Mouse (Mus musculus) neural tube, embryonic 11.5 days (tissue): ENCODE measurements at regions not wholly inside any gene's neighbourhood (a gene's known extent, or its start where the extent isn't known, plus 50 kb on each side); places are given as distances from the start of the nearest gene placed in this dataset.

Source experiments
- ATAC-seq: fragments of 200-750 bp; cut with Nextera tagmentation; 2 replicates; pipeline ENCODE4 v1.8.0; 2017; ENCODE audit warnings: moderate number of reproducible peaks, mild to moderate bottlenecking, moderate TSS enrichment, moderate library complexity; ENCODE audit not compliant: insufficient read depth, low FRiP score, low TSS enrichment
- DNase-seq: peaks from one replicate; pipeline ENCODE4 v3.0.0-alpha.2; 2015; ENCODE audit warnings: low spot score
- H3K27ac ChIP-seq: fragments of 300-500 bp; sonication (generic); 2 replicates; pipeline ENCODE4 v1.5.1; 2014; ENCODE audit warnings: low read depth, mild to moderate bottlenecking, low read length
- H3K27me3 ChIP-seq: fragments of 300-500 bp; sonication (generic); 2 replicates; pipeline ENCODE4 v1.6.1; 2014; ENCODE audit warnings: mild to moderate bottlenecking, low read length, mixed read lengths; ENCODE audit not compliant: control insufficient read depth, insufficient read depth
- H3K36me3 ChIP-seq: fragments of 300-500 bp; sonication (generic); 2 replicates; pipeline ENCODE4 v1.6.1; 2014; ENCODE audit warnings: mild to moderate bottlenecking, low read length, moderate library complexity, mixed read lengths; ENCODE audit not compliant: control insufficient read depth, insufficient read depth
- H3K4me1 ChIP-seq: fragments of 300-500 bp; sonication (generic); 2 replicates; pipeline ENCODE4 v1.6.1; 2014; ENCODE audit warnings: low read length, mixed read lengths; ENCODE audit not compliant: control insufficient read depth, insufficient read depth
- H3K4me2 ChIP-seq: fragments of 300-500 bp; sonication (generic); 2 replicates; pipeline ENCODE4 v1.6.1; 2014; ENCODE audit warnings: low read depth, mild to moderate bottlenecking, moderate library complexity
- H3K4me3 ChIP-seq: fragments of 300-500 bp; sonication (generic); 2 replicates; pipeline ENCODE4 v1.5.1; 2014; ENCODE audit warnings: low read depth, low read length
- H3K9ac ChIP-seq: fragments of 300-500 bp; sonication (generic); 2 replicates; pipeline ENCODE4 v1.6.1; 2014; ENCODE audit warnings: mild to moderate bottlenecking, low read length
- H3K9me3 ChIP-seq: fragments of 300-500 bp; sonication (generic); 2 replicates; pipeline ENCODE4 v1.6.1; 2016; ENCODE audit warnings: low read length; ENCODE audit not compliant: control insufficient read depth
- WGBS: fragments of 180-500 bp; shearing (Covaris S2); extraction: QIAGEN DNeasy Blood & Tissue Kit; methylation state at CpG from one replicate; pipeline ENCODE4 v1.1.7; 2014; 5-methylcytosine and 5-hydroxymethylcytosine counted together

DNA sequence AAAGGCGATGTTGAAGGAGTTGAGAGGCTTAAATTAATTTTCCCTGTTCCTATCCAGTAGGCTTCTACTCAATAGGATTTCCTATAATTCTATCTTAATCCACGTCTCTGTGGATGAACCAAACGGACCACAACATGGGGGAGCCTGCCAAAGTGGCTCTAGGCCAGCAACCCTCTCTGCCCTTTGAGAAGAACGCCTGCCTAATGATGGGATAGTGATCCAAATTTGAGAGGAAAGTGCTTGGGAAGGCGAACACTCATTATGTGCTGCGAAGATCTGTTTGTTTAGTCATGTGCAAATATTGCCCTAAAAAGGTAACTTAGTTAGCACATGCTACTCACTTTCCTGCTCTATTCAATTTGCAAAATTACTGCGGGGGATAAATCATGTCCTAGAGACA, 702.5 kb upstream of the Adamts5 start:
- Histone ChIP-seq H3K9me3 (no peaks in the 10 kb centered on the region), H3K27ac (no peak overlapping the region), H3K9ac (no peak overlapping the region), H3K4me1 (no peaks in the 10 kb centered on the region), H3K27me3 (no peaks in the 10 kb centered on the region), H3K36me3 (no peaks in the 10 kb centered on the region), H3K4me3 (no peak overlapping the region), H3K4me2 (no peak overlapping the region)
- WGBS, result 87% methylated on average over 7 of the region's 7 CpGs
- no peak for DNase-seq
- ATAC-seq, result no peak

- Histone ChIP-seq H3K27me3 (no peaks in the 10 kb centered on the region), H3K36me3 (no peaks in the 10 kb centered on the region), H3K9ac (no peak overlapping the region), H3K27ac (no peak overlapping the region), H3K4me2 (no peak overlapping the region), H3K4me3 (no peak overlapping the region), H3K4me1 (no peaks in the 10 kb centered on the region), H3K9me3 (no peaks in the 10 kb centered on the region)
- no peak for ATAC-seq
- WGBS, result 75% methylated on average over 3 of the region's 3 CpGs
- no peak for DNase-seq
Observed at GRCm38 (mm10) chr16:86594992-86595391, 693.4 kb upstream of the Adamts5 start.

DNA sequence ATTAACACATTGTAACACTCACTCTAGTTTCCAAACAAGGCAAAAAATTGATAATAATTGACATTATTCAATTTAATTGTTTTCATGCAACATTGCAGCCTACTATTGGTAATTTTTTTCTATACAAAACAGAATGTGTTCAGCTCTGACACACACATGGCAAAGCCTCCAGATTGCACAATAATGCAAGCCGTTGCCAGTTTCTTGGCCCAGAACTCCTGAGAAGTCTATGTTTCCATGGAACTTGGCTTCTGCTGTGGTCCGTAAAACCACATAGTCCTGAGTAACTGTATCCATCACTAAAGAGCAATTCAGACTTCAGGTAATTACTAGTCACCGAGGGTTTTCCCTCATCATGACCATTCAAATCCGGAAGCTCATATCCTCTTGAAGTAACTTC, 684.4 kb upstream of the Adamts5 start:
- H3K36me3 ChIP-seq, result no peaks in the 10 kb centered on the region

GRCm38 (mm10) chr16:86578281-86578680, 676.7 kb upstream of the Adamts5 start:
- no peak for DNase-seq

More for the DNA sequence above, 684.4 kb upstream of the Adamts5 start:
- WGBS, result 93% methylated on average over 4 of the region's 4 CpGs
- no peak overlapping the region for H3K4me2 ChIP-seq
- ATAC-seq (no peak), DNase-seq (no peak)
- no peak overlapping the region for H3K27ac ChIP-seq
- no peak overlapping the region for H3K9ac ChIP-seq
- H3K4me3 ChIP-seq, result no peak overlapping the region
- H3K4me1 ChIP-seq, result no peaks in the 10 kb centered on the region
- H3K9me3 ChIP-seq, result no peaks in the 10 kb centered on the region
- H3K27me3 ChIP-seq, result no peaks in the 10 kb centered on the region

GRCm38 (mm10) chr16:86547465-86548043, 645.9 kb upstream of the Adamts5 start:
- no peak overlapping the region for H3K4me2 ChIP-seq
- H3K4me3 ChIP-seq, result no peak overlapping the region
- ATAC-seq (no peak), DNase-seq (no peak)
- H3K9me3 ChIP-seq, result no peaks in the 10 kb centered on the region
- H3K36me3 ChIP-seq, result no peaks in the 10 kb centered on the region
- no peaks in the 10 kb centered on the region for H3K27me3 ChIP-seq
- no peak overlapping the region for H3K27ac ChIP-seq
- H3K9ac ChIP-seq, result no peak overlapping the region
- H3K4me1 ChIP-seq, result no peaks in the 10 kb centered on the region
- WGBS, result 88% methylated on average over 4 of the region's 4 CpGs

More at GRCm38 (mm10) chr16:86578281-86578680, 676.7 kb upstream of the Adamts5 start:
- H3K4me3 ChIP-seq, result no peak overlapping the region
- no peak overlapping the region for H3K27ac ChIP-seq
- H3K36me3 ChIP-seq, result no peaks in the 10 kb centered on the region
- H3K4me1 ChIP-seq, result no peaks in the 10 kb centered on the region
- H3K9me3 ChIP-seq, result no peaks in the 10 kb centered on the region
- no peaks in the 10 kb centered on the region for H3K27me3 ChIP-seq
- no peak overlapping the region for H3K9ac ChIP-seq
- H3K4me2 ChIP-seq, result no peak overlapping the region
- ATAC-seq, result no peak
- WGBS, result 84% methylated on average over 5 of the region's 5 CpGs

DNA sequence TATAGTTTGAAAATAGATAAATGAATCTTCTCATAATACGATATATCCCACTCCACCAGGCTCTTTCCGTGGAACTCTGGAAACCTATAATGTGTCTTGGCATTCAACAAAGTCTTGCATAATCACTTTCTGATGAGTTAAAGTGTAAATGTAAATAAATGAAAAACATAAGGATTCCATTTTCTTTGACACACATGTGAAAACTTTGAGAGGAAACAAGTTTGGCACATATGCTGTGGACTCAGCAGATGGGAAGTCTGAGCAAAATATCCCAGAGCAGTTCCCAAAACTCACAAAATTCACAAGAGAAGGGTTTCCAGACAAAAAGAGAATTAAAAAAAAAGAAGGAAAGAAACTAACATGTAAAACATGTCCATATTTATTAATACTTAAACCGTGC, 645.3 kb upstream of the Adamts5 start:
- ATAC-seq (no peak), DNase-seq (no peak)
- no peaks in the 10 kb centered on the region for H3K27me3 ChIP-seq
- no peaks in the 10 kb centered on the region for H3K4me1 ChIP-seq
- H3K9ac ChIP-seq, result no peak overlapping the region
- no peak overlapping the region for H3K4me2 ChIP-seq
- H3K9me3 ChIP-seq, result no peaks in the 10 kb centered on the region
- H3K36me3 ChIP-seq, result no peaks in the 10 kb centered on the region
- 95% methylated on average over 3 of the region's 3 CpGs for WGBS
- H3K4me3 ChIP-seq, result no peak overlapping the region
- H3K27ac ChIP-seq, result no peak overlapping the region

GRCm38 (mm10) chr16:86544121-86544520, 642.5 kb upstream of the Adamts5 start:
- ATAC-seq (no peak), DNase-seq (no peak)
- WGBS, result 86% methylated on average over 1 of the region's 1 CpGs
- H3K9me3 ChIP-seq, result no peaks in the 10 kb centered on the region
- H3K4me1 ChIP-seq, result no peaks in the 10 kb centered on the region
- no peaks in the 10 kb centered on the region for H3K36me3 ChIP-seq
- no peak overlapping the region for H3K4me3 ChIP-seq
- H3K9ac ChIP-seq, result no peak overlapping the region
- H3K27ac ChIP-seq, result no peak overlapping the region
- no peak overlapping the region for H3K4me2 ChIP-seq
- H3K27me3 ChIP-seq, result no peaks in the 10 kb centered on the region

- H3K27ac ChIP-seq, result no peak overlapping the region
- H3K4me2 ChIP-seq, result no peak overlapping the region
- DNase-seq, result no peak
- H3K27me3 ChIP-seq, result no peaks in the 10 kb centered on the region
- H3K9me3 ChIP-seq, result no peaks in the 10 kb centered on the region
- WGBS, result 86% methylated on average over 5 of the region's 5 CpGs
- no peaks in the 10 kb centered on the region for H3K4me1 ChIP-seq
- H3K36me3 ChIP-seq, result no peaks in the 10 kb centered on the region
- no peak for ATAC-seq
- no peak overlapping the region for H3K9ac ChIP-seq
- H3K4me3 ChIP-seq, result no peak overlapping the region
Observed at GRCm38 (mm10) chr16:86536479-86536878, 634.9 kb upstream of the Adamts5 start.

DNA sequence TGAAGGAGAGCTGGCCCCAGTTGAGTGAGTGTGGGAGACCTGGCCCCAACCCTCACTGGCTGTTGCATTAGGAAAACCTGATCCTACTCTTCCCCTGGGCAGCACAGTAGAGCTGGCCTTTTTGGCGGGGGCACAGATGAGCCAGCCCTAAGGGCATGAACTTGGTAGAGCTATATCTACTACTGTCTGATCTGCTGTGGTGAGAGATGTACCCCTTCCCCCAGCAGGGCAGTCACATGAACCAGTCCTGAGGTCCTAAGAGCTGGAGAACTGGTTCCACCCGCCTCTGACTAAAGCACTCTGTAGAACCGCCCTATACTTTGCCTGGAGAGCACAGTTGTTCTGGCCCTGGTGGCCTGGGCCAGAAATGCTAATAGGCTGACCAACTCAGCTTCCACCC, 622.5 kb upstream of the Adamts5 start:
- DNase-seq, result no peak
- H3K4me3 ChIP-seq, result no peak overlapping the region
- H3K4me1 ChIP-seq, result no peaks in the 10 kb centered on the region
- H3K27ac ChIP-seq, result no peak overlapping the region
- no peak for ATAC-seq
- no peak overlapping the region for H3K9ac ChIP-seq
- 86% methylated on average over 3 of the region's 3 CpGs for WGBS
- no peak overlapping the region for H3K4me2 ChIP-seq
- no peaks in the 10 kb centered on the region for H3K27me3 ChIP-seq
- H3K9me3 ChIP-seq, result no peaks in the 10 kb centered on the region
- H3K36me3 ChIP-seq, result no peaks in the 10 kb centered on the region
